Mouse (Mus musculus): ENCODE measurements around the gene Nufip2. TPM values are rescaled to one million over a fixed set of nuclear protein-coding genes. Genes with fewer than 3 reads are reported as not detected.

Gene Nufip2
- 10 to 100 TPM; 78.3 to 87.0 TPM for total RNA-seq (2023)

DNA sequence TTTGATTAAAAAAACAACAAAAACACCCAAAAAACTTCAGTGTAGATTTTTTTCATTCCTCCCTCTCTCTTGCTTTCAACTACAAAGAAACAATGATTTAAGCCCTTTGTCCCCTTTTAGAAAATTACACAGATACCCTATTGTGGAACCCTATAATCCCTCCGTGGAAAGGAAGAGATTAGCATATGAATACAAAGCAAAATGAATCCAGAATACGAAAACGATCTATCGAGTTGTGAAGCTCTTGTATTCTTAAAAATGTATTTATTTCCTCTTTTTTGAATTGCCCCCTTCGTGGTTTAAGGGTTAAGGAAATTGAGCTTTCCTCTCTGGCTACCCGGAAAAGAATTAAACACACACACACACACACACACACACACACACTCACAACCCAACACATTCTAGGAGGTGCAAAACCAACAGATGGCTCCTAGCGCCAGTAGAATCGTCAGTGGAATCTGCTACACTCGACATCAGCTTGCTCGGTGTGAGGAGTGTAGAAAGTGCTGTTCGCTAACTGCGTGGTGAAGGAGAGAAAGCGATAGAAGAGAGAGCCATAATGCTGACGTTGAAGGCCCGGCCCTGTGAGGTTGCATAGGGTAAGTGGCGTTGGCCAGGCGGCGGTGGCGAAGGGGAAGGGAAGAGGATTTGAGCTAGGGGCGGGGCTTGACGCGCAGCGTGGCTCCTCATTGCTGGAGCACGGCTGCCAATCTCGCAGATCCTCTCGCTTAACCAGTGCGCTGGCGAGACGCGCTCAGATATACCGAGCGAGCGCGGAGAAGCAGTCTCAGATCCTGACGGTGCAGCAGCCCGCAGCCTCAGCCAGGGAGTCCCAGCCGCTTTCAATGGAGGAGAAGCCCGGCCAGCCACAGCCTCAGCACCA is at the start of gene Nufip2:
TSS of gene Nufip2 (plus strand) at position 773 of the 883 bp plus-strand sequence.

DNA sequence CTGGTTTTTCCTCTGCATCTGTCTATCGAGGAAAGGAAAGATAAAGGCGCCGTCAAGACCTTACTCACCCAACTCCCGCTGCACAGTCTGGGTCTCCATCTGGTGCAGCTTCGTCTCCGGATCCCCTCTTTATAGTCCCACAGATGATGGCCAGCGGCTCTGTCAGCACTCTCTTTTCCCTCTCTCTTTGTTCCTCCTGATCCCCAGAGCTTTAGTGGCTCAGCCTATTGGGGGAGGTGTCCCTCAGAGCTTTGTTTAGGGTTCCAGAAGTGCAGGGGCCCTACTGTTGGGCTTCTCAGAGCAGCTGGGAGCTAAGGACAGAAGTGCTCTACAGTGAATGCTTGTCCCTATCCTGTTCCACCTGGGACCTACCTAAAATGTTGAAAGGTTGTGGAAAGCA is 39.2 kb downstream of the Nufip2 start, which contains the start of gene Cryba1:
TSS of gene Cryba1 (minus strand) at position 101 of the 400 bp plus-strand sequence.

DNA sequence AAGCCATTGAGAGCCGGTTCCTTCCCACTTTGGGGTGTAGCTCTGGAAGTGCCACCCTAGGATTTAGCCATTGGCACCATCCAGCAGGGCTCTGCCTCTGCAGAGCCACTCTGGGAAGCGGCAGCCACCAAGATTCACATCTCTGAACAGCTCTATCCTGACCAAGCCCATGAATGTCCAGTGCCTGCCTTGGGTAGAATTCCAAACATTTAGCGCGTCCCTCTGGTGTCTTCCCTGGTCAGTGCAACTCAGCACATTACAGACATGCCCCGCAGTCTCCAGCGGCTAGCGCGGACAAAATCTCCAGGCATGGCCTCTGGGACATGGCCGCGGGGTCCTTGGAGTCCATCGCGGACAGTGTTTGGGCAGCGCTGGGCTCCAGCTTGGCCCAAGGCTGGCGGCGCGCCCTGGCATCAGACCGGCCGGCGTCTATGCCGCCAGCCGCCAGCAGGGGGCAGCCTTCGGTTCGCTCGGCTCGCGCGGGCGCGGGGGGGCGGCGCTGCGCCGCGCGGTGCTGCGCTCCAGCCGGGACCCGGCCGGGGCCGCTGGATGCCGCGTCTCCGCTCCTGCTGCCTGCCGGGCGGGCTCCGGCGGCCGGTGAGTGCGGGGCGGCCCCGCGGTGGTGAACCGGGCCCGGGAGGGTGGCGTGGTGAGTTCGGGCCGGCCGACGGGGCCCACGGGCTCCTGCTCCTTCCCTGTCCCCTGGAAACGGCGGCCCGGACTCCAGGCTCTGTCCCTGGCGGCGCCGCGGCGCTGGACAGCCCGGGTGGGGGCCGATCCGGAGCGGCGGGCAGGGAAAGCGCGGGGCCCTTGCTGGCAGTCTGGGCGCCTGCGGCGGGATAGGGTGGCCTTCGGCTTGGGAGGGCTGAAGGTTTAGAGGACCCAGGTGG is 77.1 kb downstream of the Nufip2 start, which contains the start of gene Myo18a:
TSS of gene Myo18a (plus strand) at position 464 of the 890 bp plus-strand sequence.

DNA sequence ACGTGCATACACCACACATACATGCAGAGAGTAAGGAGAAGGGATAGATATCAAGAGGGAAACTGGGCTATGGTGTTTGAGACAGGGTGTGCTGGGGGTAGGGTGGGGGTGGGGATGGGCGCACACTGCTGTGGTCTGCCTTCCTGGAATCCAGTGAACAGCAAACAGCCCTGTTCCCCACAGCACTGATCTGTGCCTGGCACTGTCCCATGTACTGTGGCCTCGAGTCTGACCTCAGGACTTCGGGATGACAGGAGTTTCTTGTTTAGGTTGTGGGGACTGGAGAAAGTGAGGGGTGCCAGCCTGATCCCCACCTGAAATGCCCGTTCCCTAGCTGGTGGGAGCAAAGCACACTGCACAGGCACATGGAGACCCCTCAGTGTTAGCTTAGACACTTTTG is 101.8 kb downstream of the Nufip2 start, which contains the start of gene Gm10277:
TSS of gene Gm10277 (minus strand) at position 41 of the 400 bp plus-strand sequence.

Other genes starting within 250 kb of the Nufip2 start
- gene Coro6, start 223.7 kb upstream of the Nufip2 start, total RNA-seq (2023): under 1 TPM; 0.16 to 0.20 TPM
- gene Ankrd13b, start 196.5 kb upstream of the Nufip2 start, total RNA-seq (2023): 1 to 10 TPM; 2.0 to 2.6 TPM
- gene Git1, start 192.6 kb upstream of the Nufip2 start, total RNA-seq (2023): 10 to 100 TPM; 26.2 to 30.8 TPM
- 10 to 100 TPM; 10.3 to 16.9 TPM for gene Abhd15, start 171.0 kb upstream of the Nufip2 start, total RNA-seq (2023)
- gene Trp53i13, start 170.2 kb upstream of the Nufip2 start, total RNA-seq (2023): 10 to 100 TPM in 1 of 2 experiments, 1 to 10 TPM in 1; 9.1 to 10.1 TPM
- gene Gm10392, start 167.0 kb upstream of the Nufip2 start, total RNA-seq (2023): 1 to 10 TPM; 1.4 to 1.5 TPM
- gene Taok1, start 78.3 kb upstream of the Nufip2 start, total RNA-seq (2023): 10 to 100 TPM; 38.5 to 40.1 TPM
- not detected for gene Cryba1, start 39.1 kb downstream of the Nufip2 start, total RNA-seq (2023)
- gene Myo18a, start 77.1 kb downstream of the Nufip2 start, total RNA-seq (2023): 10 to 100 TPM; 63.7 to 70.0 TPM
- gene Gm10277, start 101.6 kb downstream of the Nufip2 start, total RNA-seq (2023): under 1 TPM in 1 of 2 experiments, not detected in 1; 0.20 TPM
- not detected for gene Pipox, start 207.9 kb downstream of the Nufip2 start, total RNA-seq (2023)
- gene Sez6, start 244.6 kb downstream of the Nufip2 start, total RNA-seq (2023): not detected